Mouse (Mus musculus): ENCODE results near the gene Cdc73. TPM values are rescaled to one million over a fixed set of nuclear protein-coding genes. Genes with fewer than 3 reads are reported as not detected.
A peak's percentile ranks its signal among the peaks of the same experiment; 100 is the strongest.
"Not testable (repeated sequence)": the region's sequence is repeated elsewhere in the genome, so short reads cannot be mapped to it uniquely, and the experiment has no call there.

The Cdc73 gene
- polyA plus RNA-seq, 1 experiment from 2014 or later: 27.3 TPM

DNA sequence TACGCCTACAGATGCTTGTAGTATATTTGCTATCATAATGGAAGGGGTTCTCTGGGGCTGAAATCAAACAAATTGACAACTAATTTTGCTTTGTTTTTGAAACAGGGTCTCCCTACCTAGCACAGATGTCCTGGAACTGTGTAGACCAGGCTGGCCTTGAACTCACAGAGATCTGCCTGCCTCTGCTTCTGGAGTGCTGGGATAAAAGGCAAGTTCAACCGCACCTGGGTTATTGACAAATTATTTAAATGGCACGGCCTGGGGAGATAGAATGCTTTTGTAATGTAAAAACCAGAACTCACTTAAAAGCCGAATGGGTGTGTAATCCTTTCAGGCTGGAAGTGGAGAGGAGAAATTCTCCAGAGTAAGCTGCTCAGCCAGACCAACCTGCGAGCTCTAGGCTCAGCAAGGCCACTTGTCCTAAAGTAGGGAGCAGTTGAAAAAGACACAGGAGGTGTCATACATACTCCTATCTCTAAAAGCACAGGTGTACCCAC, 31.3 kb upstream of the Cdc73 start:
- WGBS: 82% methylated on average over 5 of the region's 5 CpGs
- no peak overlapping the region for H3K4me2 ChIP-seq (ENCODE audit: low read depth, low read length)
- ATAC-seq (replicated peaks; ENCODE audit: insufficient number of reproducible peaks, low FRiP score, low TSS enrichment, low read depth) (no peak), DNase-seq (ENCODE audit: low spot score) (no peak)
- H3K27ac ChIP-seq (replicated peaks; ENCODE audit: low read depth, low read length): no peak overlapping the region
- no peaks in the 10 kb centered on the region for H3K9me3 ChIP-seq (replicated peaks; ENCODE audit: control insufficient read depth, low read length)
- no peaks in the 10 kb centered on the region for H3K36me3 ChIP-seq (replicated peaks; ENCODE audit: control insufficient read depth, insufficient read depth, low read depth, low read length)
- no peaks in the 10 kb centered on the region for H3K27me3 ChIP-seq (ENCODE audit: control insufficient read depth, insufficient read depth, low read length)
- H3K4me1 ChIP-seq (ENCODE audit: control insufficient read depth, insufficient read depth, low read length): no peaks in the 10 kb centered on the region
- H3K9ac ChIP-seq (replicated peaks; ENCODE audit: low read length): no peak overlapping the region
- H3K4me3 ChIP-seq (ENCODE audit: low read depth, low read length): no peak overlapping the region

GRCm38 (mm10) chr1:143731691-143732090, 29.0 kb upstream of the Cdc73 start:
- 48% methylated on average over 4 of the region's 4 CpGs for WGBS
- no peak for DNase-seq (ENCODE audit: low spot score)
- no peak for ATAC-seq (replicated peaks; ENCODE audit: insufficient number of reproducible peaks, low FRiP score, low TSS enrichment, low read depth)
- Histone ChIP-seq H3K27ac (replicated peaks; ENCODE audit: low read depth, low read length) (no peak overlapping the region), H3K9me3 (replicated peaks; ENCODE audit: control insufficient read depth, low read length) (no peaks in the 10 kb centered on the region), H3K4me1 (ENCODE audit: control insufficient read depth, insufficient read depth, low read length) (no peaks in the 10 kb centered on the region), H3K36me3 (replicated peaks; ENCODE audit: control insufficient read depth, insufficient read depth, low read depth, low read length) (no peaks in the 10 kb centered on the region), H3K4me2 (ENCODE audit: low read depth, low read length) (no peak overlapping the region), H3K9ac (replicated peaks; ENCODE audit: low read length) (no peak overlapping the region), H3K27me3 (ENCODE audit: control insufficient read depth, insufficient read depth, low read length) (no peaks in the 10 kb centered on the region), H3K4me3 (ENCODE audit: low read depth, low read length) (no peak overlapping the region)

DNA sequence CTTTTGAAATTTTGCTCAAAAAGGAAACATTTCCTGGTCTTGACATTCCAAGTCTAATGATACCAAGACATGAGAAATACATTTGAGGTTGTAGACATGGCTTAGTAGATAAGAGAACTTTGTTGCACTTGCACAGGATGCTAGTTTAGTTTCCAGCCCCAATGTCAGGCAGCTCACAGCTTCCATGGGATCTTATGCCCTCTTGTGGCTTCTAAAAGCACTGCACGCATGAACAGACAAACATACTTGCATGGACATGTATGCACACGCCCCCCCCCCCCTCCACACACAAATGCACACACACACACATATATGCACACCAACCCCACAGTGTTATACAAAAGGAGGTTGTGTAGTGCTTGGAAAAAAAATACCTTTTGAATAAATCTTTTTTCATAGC, 28.2 kb upstream of the Cdc73 start:
- Histone ChIP-seq H3K9me3 (replicated peaks; ENCODE audit: control insufficient read depth, low read length) (no peaks in the 10 kb centered on the region), H3K4me3 (ENCODE audit: low read depth, low read length) (no peak overlapping the region), H3K27ac (replicated peaks; ENCODE audit: low read depth, low read length) (no peak overlapping the region), H3K27me3 (ENCODE audit: control insufficient read depth, insufficient read depth, low read length) (no peaks in the 10 kb centered on the region), H3K4me2 (ENCODE audit: low read depth, low read length) (no peak overlapping the region), H3K36me3 (replicated peaks; ENCODE audit: control insufficient read depth, insufficient read depth, low read depth, low read length) (no peaks in the 10 kb centered on the region), H3K9ac (replicated peaks; ENCODE audit: low read length) (no peak overlapping the region), H3K4me1 (ENCODE audit: control insufficient read depth, insufficient read depth, low read length) (no peaks in the 10 kb centered on the region)
- ATAC-seq (replicated peaks; ENCODE audit: insufficient number of reproducible peaks, low FRiP score, low TSS enrichment, low read depth) (no peak), DNase-seq (ENCODE audit: low spot score) (peak; percentile 57)
- 80% methylated on average over 2 of the region's 2 CpGs for WGBS

DNA sequence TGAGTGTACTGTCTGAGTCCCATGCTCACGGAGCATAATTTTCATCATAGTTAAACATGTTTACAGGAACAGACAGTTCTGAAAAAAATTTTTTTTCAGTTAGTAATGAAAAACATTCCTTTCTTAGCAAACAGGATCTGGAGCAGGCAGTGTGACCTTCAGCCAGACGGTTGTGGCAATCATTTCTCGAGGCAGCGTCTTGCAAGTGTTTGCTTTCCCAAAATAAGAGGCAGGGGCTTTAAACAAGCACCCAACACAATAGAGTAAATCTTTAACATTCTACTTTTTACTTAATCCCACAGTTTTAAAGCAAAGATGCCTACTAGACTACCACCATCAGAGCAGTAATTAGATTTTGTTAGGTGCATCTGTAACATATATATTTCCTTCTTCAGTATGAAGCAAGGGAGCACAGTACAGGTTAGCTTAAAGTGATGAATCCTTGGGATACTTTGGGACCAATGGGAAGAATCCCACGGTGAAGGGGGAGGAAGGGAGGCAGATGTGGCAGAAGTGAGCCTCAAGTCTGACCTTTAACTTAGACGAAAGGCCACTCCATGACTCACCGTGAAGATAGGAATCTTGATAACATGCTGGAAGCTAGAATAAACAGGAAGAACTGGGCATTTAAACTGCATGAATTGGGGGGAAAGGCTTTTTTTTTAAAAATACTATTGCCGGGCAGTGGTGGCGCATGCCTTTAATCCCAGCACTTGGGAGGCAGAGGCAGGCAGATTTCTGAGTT, 25.2 kb upstream of the Cdc73 start:
- no peak for DNase-seq (ENCODE audit: low spot score)
- Histone ChIP-seq H3K4me1 (ENCODE audit: control insufficient read depth, insufficient read depth, low read length) (no peaks in the 10 kb centered on the region), H3K36me3 (replicated peaks; ENCODE audit: control insufficient read depth, insufficient read depth, low read depth, low read length) (no peaks in the 10 kb centered on the region), H3K4me3 (ENCODE audit: low read depth, low read length) (no peak overlapping the region), H3K9me3 (replicated peaks; ENCODE audit: control insufficient read depth, low read length) (no peaks in the 10 kb centered on the region), H3K27me3 (ENCODE audit: control insufficient read depth, insufficient read depth, low read length) (no peaks in the 10 kb centered on the region), H3K9ac (replicated peaks; ENCODE audit: low read length) (no peak overlapping the region), H3K27ac (replicated peaks; ENCODE audit: low read depth, low read length) (no peak overlapping the region), H3K4me2 (ENCODE audit: low read depth, low read length) (no peak overlapping the region)
- WGBS: 65% methylated on average over 9 of the region's 9 CpGs
- no peak for ATAC-seq (replicated peaks; ENCODE audit: insufficient number of reproducible peaks, low FRiP score, low TSS enrichment, low read depth)

- Histone ChIP-seq H3K4me2 (ENCODE audit: low read depth, low read length) (no peak overlapping the region), H3K9me3 (replicated peaks; ENCODE audit: control insufficient read depth, low read length) (no peaks in the 10 kb centered on the region), H3K27me3 (ENCODE audit: control insufficient read depth, insufficient read depth, low read length) (no peaks in the 10 kb centered on the region), H3K4me1 (ENCODE audit: control insufficient read depth, insufficient read depth, low read length) (no peaks in the 10 kb centered on the region), H3K36me3 (replicated peaks; ENCODE audit: control insufficient read depth, insufficient read depth, low read depth, low read length) (no peaks in the 10 kb centered on the region), H3K27ac (replicated peaks; ENCODE audit: low read depth, low read length) (no peak overlapping the region), H3K9ac (replicated peaks; ENCODE audit: low read length) (no peak overlapping the region), H3K4me3 (ENCODE audit: low read depth, low read length) (no peak overlapping the region)
- no peak for ATAC-seq (replicated peaks; ENCODE audit: insufficient number of reproducible peaks, low FRiP score, low TSS enrichment, low read depth)
- no peak for DNase-seq (ENCODE audit: low spot score)
- WGBS: 87% methylated on average over 5 of the region's 5 CpGs
Measured at GRCm38 (mm10) chr1:143724456-143725064, 21.9 kb upstream of the Cdc73 start.

- H3K27me3 ChIP-seq (ENCODE audit: control insufficient read depth, insufficient read depth, low read length); DNase-seq (ENCODE audit: low spot score); H3K9ac ChIP-seq (replicated peaks; ENCODE audit: low read length); H3K4me2 ChIP-seq (ENCODE audit: low read depth, low read length); H3K36me3 ChIP-seq (replicated peaks; ENCODE audit: control insufficient read depth, insufficient read depth, low read depth, low read length); ATAC-seq (replicated peaks; ENCODE audit: insufficient number of reproducible peaks, low FRiP score, low TSS enrichment, low read depth); H3K4me1 ChIP-seq (ENCODE audit: control insufficient read depth, insufficient read depth, low read length); H3K9me3 ChIP-seq (replicated peaks; ENCODE audit: control insufficient read depth, low read length); H3K4me3 ChIP-seq (ENCODE audit: low read depth, low read length); H3K27ac ChIP-seq (replicated peaks; ENCODE audit: low read depth, low read length): not testable (repeated sequence)
- no CpG with 5 or more reads among the region's 2 CpGs for WGBS
Measured at GRCm38 (mm10) chr1:143716038-143716437, 13.3 kb upstream of the Cdc73 start, which contains the start of gene Glrx2. Glrx2 (plus strand) TSS chr1:143716338.

GRCm38 (mm10) chr1:143710627-143710976, 7.9 kb upstream of the Cdc73 start:
- Histone ChIP-seq H3K27ac (replicated peaks; ENCODE audit: low read depth, low read length) (no peak overlapping the region), H3K36me3 (replicated peaks; ENCODE audit: control insufficient read depth, insufficient read depth, low read depth, low read length) (no peaks in the 10 kb centered on the region), H3K4me3 (ENCODE audit: low read depth, low read length) (no peak overlapping the region), H3K27me3 (ENCODE audit: control insufficient read depth, insufficient read depth, low read length) (no peaks in the 10 kb centered on the region), H3K9me3 (replicated peaks; ENCODE audit: control insufficient read depth, low read length) (no peaks in the 10 kb centered on the region), H3K9ac (replicated peaks; ENCODE audit: low read length) (no peak overlapping the region), H3K4me2 (ENCODE audit: low read depth, low read length) (no peak overlapping the region), H3K4me1 (ENCODE audit: control insufficient read depth, insufficient read depth, low read length) (no peaks in the 10 kb centered on the region)
- DNase-seq (ENCODE audit: low spot score) (no peak), ATAC-seq (replicated peaks; ENCODE audit: insufficient number of reproducible peaks, low FRiP score, low TSS enrichment, low read depth) (no peak)
- 83% methylated on average over 5 of the region's 5 CpGs for WGBS

DNA sequence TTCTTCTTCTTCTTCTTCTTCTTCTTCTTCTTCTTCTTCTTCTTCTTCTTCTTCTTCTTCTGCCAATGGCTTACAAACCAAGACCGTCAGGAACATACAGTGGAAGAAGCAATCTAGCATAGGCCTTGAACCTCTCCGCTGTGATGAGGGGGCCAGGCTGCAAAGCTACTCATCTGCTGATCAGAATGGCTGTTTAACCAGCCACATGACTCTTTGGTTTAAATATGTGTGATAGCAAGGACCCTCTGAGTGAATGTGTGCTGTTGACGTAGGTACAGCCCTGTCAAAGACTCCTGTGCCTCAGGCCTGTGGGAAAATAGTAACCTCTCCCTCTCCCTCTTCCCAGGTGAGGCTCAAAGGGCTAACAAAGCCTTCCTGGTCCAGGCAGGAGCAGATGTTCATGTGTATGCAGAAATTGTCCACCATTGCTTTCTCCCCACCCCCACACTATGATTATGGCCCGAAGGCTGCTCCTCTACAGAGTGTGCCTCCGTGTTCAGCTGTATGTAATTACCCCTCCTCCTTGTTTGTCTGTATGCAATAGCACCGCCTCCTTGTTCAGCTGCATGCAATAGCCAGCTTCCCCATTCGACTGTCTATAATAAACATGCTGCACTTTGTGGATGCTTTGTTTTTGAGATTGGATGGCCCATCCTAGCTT, 7.4 kb upstream of the Cdc73 start:
- H3K27me3 ChIP-seq (ENCODE audit: control insufficient read depth, insufficient read depth, low read length): no peaks in the 10 kb centered on the region
- H3K4me1 ChIP-seq (ENCODE audit: control insufficient read depth, insufficient read depth, low read length): no peaks in the 10 kb centered on the region
- ATAC-seq (replicated peaks; ENCODE audit: insufficient number of reproducible peaks, low FRiP score, low TSS enrichment, low read depth) (0 out of 2 replicates have a peak, but pooled peaks have one; percentile 56), DNase-seq (ENCODE audit: low spot score) (peak; percentile 54)
- no peaks in the 10 kb centered on the region for H3K36me3 ChIP-seq (replicated peaks; ENCODE audit: control insufficient read depth, insufficient read depth, low read depth, low read length)
- H3K4me3 ChIP-seq (ENCODE audit: low read depth, low read length): no peak overlapping the region
- 63% methylated on average over 7 of the region's 7 CpGs for WGBS
- H3K9ac ChIP-seq (replicated peaks; ENCODE audit: low read length): no peak overlapping the region
- H3K9me3 ChIP-seq (replicated peaks; ENCODE audit: control insufficient read depth, low read length): no peaks in the 10 kb centered on the region
- H3K27ac ChIP-seq (replicated peaks; ENCODE audit: low read depth, low read length): no peak overlapping the region
- H3K4me2 ChIP-seq (ENCODE audit: low read depth, low read length): no peak overlapping the region
